Mouse (Mus musculus) T-helper 1 cell (primary cell): ENCODE results near the gene Msantd3.

Experiments used
- in situ Hi-C: fragments of 300-600 bp; cut with MboI, MseI; formaldehyde crosslinking; loops from one replicate; pipeline ENCODE4 v1.15.1; 2025; ENCODE audit warnings: high pct_unique_total_duplicates

Gene Msantd3

GRCm38 (mm10) chr4:48554132-48554531, 14.4 kb downstream of the Msantd3 start:
- in situ Hi-C loops, result no loop called here

GRCm38 (mm10) chr4:48555729-48556128, 16.0 kb downstream of the Msantd3 start:
- in situ Hi-C loops, result no loop called here

GRCm38 (mm10) chr4:48559652-48560051, 19.9 kb downstream of the Msantd3 start:
- in situ Hi-C loops, result no loop called here

GRCm38 (mm10) chr4:48561824-48562223, 22.1 kb downstream of the Msantd3 start:
- in situ Hi-C loops, result no loop called here

GRCm38 (mm10) chr4:48564962-48565361, 25.2 kb downstream of the Msantd3 start:
- in situ Hi-C loops, result no loop called here

GRCm38 (mm10) chr4:48576361-48576760, 36.6 kb downstream of the Msantd3 start:
- in situ Hi-C loops, result no loop called here

GRCm38 (mm10) chr4:48577831-48578230, 38.1 kb downstream of the Msantd3 start:
- in situ Hi-C loops, result no loop called here

GRCm38 (mm10) chr4:48578399-48578798, 38.7 kb downstream of the Msantd3 start:
- in situ Hi-C loops, result no loop called here

- in situ Hi-C loops, result no loop called here
These were observed 39.9 kb downstream of the Msantd3 start for GRCm38 (mm10) chr4:48579475-48580110.

- in situ Hi-C loops, result no loop called here
These were observed 41.5 kb downstream of the Msantd3 start for GRCm38 (mm10) chr4:48581201-48581600.

GRCm38 (mm10) chr4:48581993-48582392, 42.3 kb downstream of the Msantd3 start:
- in situ Hi-C loops, result no loop called here

GRCm38 (mm10) chr4:48582941-48583340, 43.2 kb downstream of the Msantd3 start:
- in situ Hi-C loops, result no loop called here

- in situ Hi-C loops, result no loop called here
These were observed 44.9 kb downstream of the Msantd3 start, which contains the start of gene Tmeff1 for GRCm38 (mm10) chr4:48584421-48585240. TSS of gene Tmeff1 (plus strand) at chr4:48585174.

GRCm38 (mm10) chr4:48585241-48586098, 45.7 kb downstream of the Msantd3 start:
- in situ Hi-C loops, result no loop called here

GRCm38 (mm10) chr4:48586099-48586821, 46.5 kb downstream of the Msantd3 start:
- in situ Hi-C loops, result no loop called here

GRCm38 (mm10) chr4:48587526-48587925, 47.8 kb downstream of the Msantd3 start:
- in situ Hi-C loops, result no loop called here

GRCm38 (mm10) chr4:48588576-48588975, 48.8 kb downstream of the Msantd3 start:
- in situ Hi-C loops, result no loop called here

GRCm38 (mm10) chr4:48590862-48591261, 51.1 kb downstream of the Msantd3 start:
- in situ Hi-C loops, result no loop called here

GRCm38 (mm10) chr4:48591390-48591789, 51.7 kb downstream of the Msantd3 start:
- in situ Hi-C loops, result no loop called here

GRCm38 (mm10) chr4:48592328-48592727, 52.6 kb downstream of the Msantd3 start:
- in situ Hi-C loops, result no loop called here

- in situ Hi-C loops, result no loop called here
These were observed 53.1 kb downstream of the Msantd3 start for GRCm38 (mm10) chr4:48592844-48593243.
